8 mouse cellular contexts compared by ENCODE assay signal in the genomic region with DNA sequence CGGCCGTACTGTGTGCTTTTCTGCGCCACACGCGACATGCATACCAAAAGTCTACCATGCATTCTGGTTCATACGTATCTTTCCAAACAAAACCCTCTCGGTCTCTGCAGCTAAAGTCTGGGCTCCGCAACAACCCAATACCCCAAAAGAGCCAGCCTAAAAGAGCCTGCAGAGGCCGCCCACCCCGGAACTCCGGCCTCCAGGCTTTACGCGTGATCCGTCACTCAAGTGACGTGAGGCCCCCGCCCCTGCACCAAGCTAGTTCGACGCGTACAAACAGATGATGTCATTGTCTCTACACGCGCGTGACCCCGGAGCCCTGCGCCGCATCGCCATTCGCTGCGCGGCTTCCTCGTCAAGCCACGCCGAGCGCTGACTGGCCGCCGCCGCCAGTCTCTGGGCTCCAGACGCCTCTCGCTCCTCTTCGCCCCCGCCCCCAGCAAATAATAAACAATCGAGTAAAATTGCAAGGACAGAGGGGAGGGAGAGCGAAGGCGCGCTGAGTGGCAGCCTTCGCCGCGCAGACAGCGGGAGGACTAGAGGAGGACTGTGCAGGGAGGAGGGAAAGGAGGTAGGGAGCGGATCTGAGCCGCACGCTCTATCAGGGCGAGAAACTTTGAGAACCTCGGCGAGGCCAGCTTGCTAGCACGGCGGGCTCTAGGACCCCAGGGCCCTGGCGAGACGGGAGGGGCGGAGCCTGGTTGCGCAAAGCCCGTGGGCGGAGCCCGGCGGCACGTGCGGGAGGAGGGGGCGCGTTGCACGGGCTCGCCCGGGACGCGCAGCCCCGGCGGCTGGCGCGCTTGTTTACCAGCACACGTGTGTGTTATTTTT. TPM values are rescaled to one million over a fixed set of nuclear protein-coding genes. Genes with fewer than 3 reads are reported as not detected.
DNase-seq lines count a peak whose midpoint lies in the region; ATAC-seq lines count a peak whose summit lies in the region.

No protein-coding gene starts in this region.

- intact Hi-C loops in gastrocnemius, postnatal 14 days (cut with DNase I; ENCODE audit: low total_unique reads) = loop anchor here (5.0 kb wide), 1 partner anchor 250 kb away; no protein-coding TSS in a partner anchor
- intact Hi-C loops in left cerebral cortex, postnatal 10 days (cut with DNase I) = loop anchor here (5.0 kb wide), 3 partner anchors 260 to 445 kb away; a partner anchor contains a TSS

- DNase-seq in adrenal gland, adult (ENCODE audit: inconsistent age in 2 of 2, low spot score in 1 of 2) = peak; percentile 99
- DNase-seq in embryo, embryonic 10.5 days (ENCODE audit: low spot score) = peak; percentile 98
- DNase-seq in gastrocnemius, postnatal 14 days = peak; percentile 98
- peak; percentile 99 for DNase-seq in left cerebral cortex, postnatal 10 days (ENCODE audit: extremely low spot score in 1 of 2, low spot score in 2 of 2)
- peak; percentile 99 for DNase-seq in right cerebral cortex, postnatal 25 days
- DNase-seq in urinary bladder, postnatal 4 days (ENCODE audit: low spot score in 2 of 2) = peak; percentile 96 to 97

- peak; percentile 82 for ATAC-seq in inflammation-experienced regulatory T-cells, adult 6 months
- ATAC-seq in megakaryocyte-erythroid progenitor cell, adult 5-6 weeks (replicated peaks; ENCODE audit: low FRiP score, low TSS enrichment, poor library complexity, severe bottlenecking) = peak; percentile 82

RNA-seq across cellular contexts. Expression of a gene that starts 1.1 kb away (rescaled TPM):
- total RNA-seq in gastrocnemius, postnatal 14 days (2021) = 10 to 100 TPM; 22.8 to 45.1 TPM
- polyA plus RNA-seq in inflammation-experienced regulatory T-cells, adult 6 months (2017; shearing (Covaris generic)) = 10 to 100 TPM in 1 of 3 experiments, 1 to 10 TPM in 2; 6.6 to 11.9 (median 9.2) TPM
- total RNA-seq in left cerebral cortex, postnatal 10 days (2021) = 10 to 100 TPM; 40.0 to 46.8 TPM
- total RNA-seq in megakaryocyte-erythroid progenitor cell, adult 5-6 weeks (2014; fragmentation: Nextera tagmentation) = 37.6 and 51.7 TPM in 2 replicates
- 38.6 and 40.0 TPM in 2 replicates for total RNA-seq in megakaryocyte-erythroid progenitor cell, adult 5-6 weeks (2017)

Comparison
In these comparisons a context has a peak if more than half of its experiments do, and no peak if none do; other contexts are left out.
1. Peak in every context shown above with its lines: DNase-seq and ATAC-seq.